Comparison of ENCODE assay signal across 30 mouse cellular contexts in the genomic region with DNA sequence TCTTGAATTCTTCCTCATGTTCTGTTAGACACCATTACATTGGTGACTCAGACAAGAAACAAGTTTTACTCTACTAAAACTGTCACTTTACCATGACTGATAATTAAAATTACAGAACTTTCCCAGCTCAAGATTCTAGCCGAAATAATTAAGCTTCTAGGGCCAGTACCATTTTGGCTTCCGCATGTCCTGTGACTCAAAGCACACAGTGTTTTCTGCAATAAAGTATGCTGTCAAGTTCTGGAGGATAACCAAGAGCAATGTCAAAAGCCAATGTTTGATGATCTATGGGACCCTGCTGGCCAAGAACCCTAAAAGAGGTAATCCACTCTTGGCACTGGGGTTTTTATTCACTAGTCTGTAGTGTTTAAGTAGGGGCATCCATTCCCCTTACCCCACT. TPM values are rescaled to one million over a fixed set of nuclear protein-coding genes. Genes with fewer than 3 reads are reported as not detected.
DNase-seq lines count a peak whose midpoint lies in the region; ATAC-seq and TF ChIP-seq lines count a peak whose summit lies in the region.
"Had no signal": no experiment of that assay in that cellular context is flagged by ENCODE, and none has a peak within 500 bp of the region (broad histone marks: within the 10 kb centered on the region; RNA-seq: fewer than 3 reads in every experiment).

No protein-coding gene starts in this region.

- TF ChIP-seq CTCF in kidney, postnatal 0 days (IDR thresholded peaks at IDR 0.05; ENCODE audit: low read depth): no peak
- no peak for TF ChIP-seq CTCF in kidney, adult 2 months (conservative IDR thresholded peaks at IDR 0.05; ENCODE audit: insufficient read depth, insufficient read length, low read depth, low read length)
- no peak for TF ChIP-seq CTCF in stomach, postnatal 0 days (IDR thresholded peaks at IDR 0.05; ENCODE audit: low read depth)

- TF ChIP-seq POLR2A in kidney, adult 2 months (IDR thresholded peaks at IDR 0.05; ENCODE audit: low read depth, low read length): no peak

- ATAC-seq in kidney, postnatal 0 days (replicated peaks; ENCODE audit: low FRiP score, low read depth): no peak
- ATAC-seq in stomach, postnatal 0 days (ENCODE audit: low FRiP score, low TSS enrichment): peak; percentile 68; the same call in 1 of the 2 replicates
- no peak for ATAC-seq in forebrain, embryonic 12.5 days (ENCODE audit: low FRiP score)
- ATAC-seq: activated CD4-positive, CD25-positive, alpha-beta regulatory T cell, adult 4 months; forebrain, embryonic 13.5 days; forebrain, embryonic 16.5 days; intestine, postnatal 0 days had no signal

- peak; percentile 61 to 68 for DNase-seq in adrenal gland, adult (ENCODE audit: inconsistent age in 2 of 2, low spot score in 1 of 2)
- no peak for DNase-seq in adrenal gland, postnatal 4 days (ENCODE audit: low spot score in 2 of 2)
- peak; percentile 59 for DNase-seq in kidney, postnatal 0 days (ENCODE audit: low spot score)
- no peak for DNase-seq in kidney, adult 2 months
- DNase-seq in fat pad, adult 2 months (ENCODE audit: extremely low read depth, low read depth, low spot score): peak; percentile 47
- DNase-seq in stomach, postnatal 0 days (ENCODE audit: low spot score): no peak
- no peak for DNase-seq in urinary bladder, postnatal 14 days (ENCODE audit: low spot score)
- DNase-seq: cerebellum, adult 18-20 months; cerebellum, adult 9-10 months; cerebellum, postnatal 14 days; gastrocnemius, postnatal 10 days; gastrocnemius, postnatal 36 days; heart, adult 2 months had no signal

- no peak overlapping the region for H3K27ac ChIP-seq in kidney, postnatal 0 days
- H3K27ac ChIP-seq in kidney, adult 2 months (ENCODE audit: insufficient read depth, low read depth, low read length): no peak overlapping the region
- H3K27ac ChIP-seq in stomach, postnatal 0 days (replicated peaks): peak overlapping the region; percentile 69
- no peak overlapping the region for H3K27ac ChIP-seq in forebrain, embryonic 12.5 days
- H3K27ac ChIP-seq: embryonic facial prominence, embryonic 12.5 days; embryonic facial prominence, embryonic 15.5 days; forebrain, embryonic 13.5 days; heart, adult 2 months; heart, embryonic 10.5 days; heart, embryonic 13.5 days; hindbrain, embryonic 12.5 days; hindbrain, embryonic 15.5 days had no signal

- H3K4me2 ChIP-seq in kidney, postnatal 0 days (ENCODE audit: low read length): no peak overlapping the region
- H3K4me2 ChIP-seq in stomach, postnatal 0 days (replicated peaks; ENCODE audit: low read depth): no peak overlapping the region
- no peak overlapping the region for H3K4me2 ChIP-seq in forebrain, embryonic 12.5 days
- H3K4me2 ChIP-seq: embryonic facial prominence, embryonic 12.5 days; embryonic facial prominence, embryonic 15.5 days; forebrain, embryonic 13.5 days; heart, embryonic 13.5 days; hindbrain, embryonic 12.5 days; hindbrain, embryonic 15.5 days had no signal

- H3K36me3 ChIP-seq in kidney, postnatal 0 days (ENCODE audit: insufficient read depth, low read length): no peaks in the 10 kb centered on the region
- no peaks in the 10 kb centered on the region for H3K36me3 ChIP-seq in kidney, adult 2 months (ENCODE audit: control insufficient read depth, insufficient read depth, low read length)
- no peaks in the 10 kb centered on the region for H3K36me3 ChIP-seq in stomach, postnatal 0 days (ENCODE audit: control insufficient read depth, insufficient read depth, low read length)
- H3K36me3 ChIP-seq in forebrain, embryonic 12.5 days (replicated peaks): no peaks in the 10 kb centered on the region
- H3K36me3 ChIP-seq: embryonic facial prominence, embryonic 12.5 days; embryonic facial prominence, embryonic 15.5 days; heart, embryonic 10.5 days; heart, embryonic 13.5 days; hindbrain, embryonic 12.5 days; hindbrain, embryonic 15.5 days had no signal

- no peak overlapping the region for H3K9ac ChIP-seq in kidney, postnatal 0 days (ENCODE audit: low read depth, low read length)
- no peak overlapping the region for H3K9ac ChIP-seq in stomach, postnatal 0 days (ENCODE audit: low read length)
- H3K9ac ChIP-seq in forebrain, embryonic 12.5 days: no peak overlapping the region
- H3K9ac ChIP-seq: embryonic facial prominence, embryonic 12.5 days; embryonic facial prominence, embryonic 15.5 days; forebrain, embryonic 13.5 days; heart, embryonic 13.5 days; hindbrain, embryonic 12.5 days; hindbrain, embryonic 15.5 days had no signal

- WGBS in kidney, postnatal 0 days: 63% methylated on average over 2 of the region's 2 CpGs
- 72% methylated on average over 2 of the region's 2 CpGs for WGBS in kidney, adult 2 months
- whole genome bisulfite sequencing in stomach, postnatal 0 days: 56% methylated on average over 2 of the region's 2 CpGs
- 95% methylated on average over 2 of the region's 2 CpGs for WGBS in forebrain, embryonic 12.5 days

- no peaks in the 10 kb centered on the region for H3K9me3 ChIP-seq in kidney, postnatal 0 days (replicated peaks; ENCODE audit: low read length)
- H3K9me3 ChIP-seq in stomach, postnatal 0 days (ENCODE audit: control insufficient read depth, low read length): no peaks in the 10 kb centered on the region
- H3K9me3 ChIP-seq in forebrain, embryonic 12.5 days: no peaks in the 10 kb centered on the region
- H3K9me3 ChIP-seq: embryonic facial prominence, embryonic 12.5 days; embryonic facial prominence, embryonic 15.5 days; forebrain, embryonic 13.5 days; heart, embryonic 10.5 days; heart, embryonic 13.5 days; hindbrain, embryonic 12.5 days; hindbrain, embryonic 15.5 days had no signal

- peak; percentile 77 for TF ChIP-seq EP300 in stomach, postnatal 0 days (optimal IDR thresholded peaks at IDR 0.05)

- H3K4me1 ChIP-seq in kidney, postnatal 0 days (replicated peaks; ENCODE audit: insufficient read depth, low read length): 0 out of 2 replicates have a peak, but pooled peaks cover 5% of the 10 kb centered on the region
- H3K4me1 ChIP-seq in kidney, adult 2 months (ENCODE audit: control insufficient read depth, insufficient read depth, low read length): no peaks in the 10 kb centered on the region
- no peaks in the 10 kb centered on the region for H3K4me1 ChIP-seq in stomach, postnatal 0 days (replicated peaks; ENCODE audit: control insufficient read depth, insufficient read depth)
- no peaks in the 10 kb centered on the region for H3K4me1 ChIP-seq in forebrain, embryonic 12.5 days
- H3K4me1 ChIP-seq: embryonic facial prominence, embryonic 12.5 days; embryonic facial prominence, embryonic 15.5 days; forebrain, embryonic 13.5 days; hindbrain, embryonic 12.5 days; hindbrain, embryonic 15.5 days had no signal

- no peaks in the 10 kb centered on the region for H3K27me3 ChIP-seq in kidney, postnatal 0 days (ENCODE audit: insufficient read depth, low read length)
- no peaks in the 10 kb centered on the region for H3K27me3 ChIP-seq in kidney, adult 2 months (replicated peaks; ENCODE audit: control insufficient read depth, insufficient read depth, low read length)
- H3K27me3 ChIP-seq in stomach, postnatal 0 days (ENCODE audit: control insufficient read depth, insufficient read depth, low read length): no peaks in the 10 kb centered on the region
- H3K27me3 ChIP-seq in forebrain, embryonic 12.5 days: peaks cover 4% of the 10 kb centered on the region; the same call in 1 of the 2 replicates
- H3K27me3 ChIP-seq: embryonic facial prominence, embryonic 12.5 days; embryonic facial prominence, embryonic 15.5 days; heart, embryonic 13.5 days; hindbrain, embryonic 12.5 days; hindbrain, embryonic 15.5 days had no signal

- no peak overlapping the region for H3K4me3 ChIP-seq in kidney, postnatal 0 days (replicated peaks; ENCODE audit: low read depth, low read length)
- H3K4me3 ChIP-seq in kidney, adult 2 months (ENCODE audit: insufficient read depth, low read depth, low read length): no peak overlapping the region
- H3K4me3 ChIP-seq in stomach, postnatal 0 days (ENCODE audit: low read depth, low read length): no peak overlapping the region
- no peak overlapping the region for H3K4me3 ChIP-seq in forebrain, embryonic 12.5 days (replicated peaks)
- H3K4me3 ChIP-seq: embryonic facial prominence, embryonic 12.5 days; embryonic facial prominence, embryonic 15.5 days; forebrain, embryonic 13.5 days; heart, adult 2 months; heart, embryonic 10.5 days; heart, embryonic 13.5 days; hindbrain, embryonic 12.5 days; hindbrain, embryonic 15.5 days had no signal

RNA-seq across cellular contexts. Expression of gene Dapl1, which starts 15.3 kb away (rescaled TPM):
- not detected for total RNA-seq in adrenal gland, postnatal 4 days (2021)
- polyA plus RNA-seq in kidney, postnatal 0 days (2015; fragmentation: Nextera tagmentation; extraction: Ambion mirVana): 9.7 and 13.0 TPM in 2 replicates
- polyA plus RNA-seq in kidney, adult 2 months (2012; rRNA removed): 0.20 and 1.3 TPM in 2 replicates
- polyA plus RNA-seq in stomach, postnatal 0 days (2015; fragmentation: Nextera tagmentation; extraction: Ambion mirVana): 472 and 547 TPM in 2 replicates
- polyA plus RNA-seq in forebrain, embryonic 12.5 days (2016; fragmentation: Nextera tagmentation; extraction: Ambion mirVana): 0.61 and 0.77 TPM in 2 replicates
- total RNA-seq: ES-E14; gastrocnemius, adult 18-20 months; gastrocnemius, postnatal 10 days; gastrocnemius, postnatal 36 days; granulocyte monocyte progenitor cell, adult 5-6 weeks; heart, adult 2 months; heart, postnatal 25 days; hematopoietic stem cell, adult 5-6 weeks had no signal
- polyA plus RNA-seq: forebrain, embryonic 13.5 days; forebrain, embryonic 16.5 days; heart, adult 2 months; heart, embryonic 13.5 days; intestine, embryonic 14.5 days had no signal

Comparison
In these comparisons a context has a peak if more than half of its experiments do, and no peak if none do; other contexts are left out.
1. DNase-seq: peak in adrenal gland, adult (2 of 2), kidney, postnatal 0 days (single experiment) and fat pad, adult 2 months (single experiment); none in adrenal gland, postnatal 4 days (0 of 2), kidney, adult 2 months (single experiment), stomach, postnatal 0 days (single experiment) and urinary bladder, postnatal 14 days (single experiment).
2. RNA of gene Dapl1, which starts 15.3 kb away (polyA plus RNA-seq): 472 to 547 TPM in stomach, postnatal 0 days; 9.7 to 13.0 TPM in kidney, postnatal 0 days, 0.20 to 1.3 TPM in kidney, adult 2 months and 0.61 to 0.77 TPM in forebrain, embryonic 12.5 days; every median in the first group is over 10 times any median in the second.